Mouse (Mus musculus) heart, postnatal 25 days (tissue): ENCODE results near the gene Enpp5. TPM values are rescaled to one million over a fixed set of nuclear protein-coding genes. Genes with fewer than 3 reads are reported as not detected.
A peak's percentile ranks its signal among the peaks of the same experiment; 100 is the strongest.

ENCODE experiments used
- DNase-seq: peaks from one replicate; pipeline ENCODE4 v3.0.0; 2022; ENCODE audit warnings: low spot score
- intact Hi-C: fragments of 180-260 bp; cut with DNase I; formaldehyde crosslinking; loops from one replicate; pipeline ENCODE4 v1.15.1; 2025
- total RNA-seq, 2 experiments: library from RNA; stranded (reverse); gene quantifications; 2 replicates each; pipeline ENCODE4 v1.2.3; 2021

Gene Enpp5
- 10 to 100 TPM; 10.1 to 10.6 TPM for total RNA-seq

DNA sequence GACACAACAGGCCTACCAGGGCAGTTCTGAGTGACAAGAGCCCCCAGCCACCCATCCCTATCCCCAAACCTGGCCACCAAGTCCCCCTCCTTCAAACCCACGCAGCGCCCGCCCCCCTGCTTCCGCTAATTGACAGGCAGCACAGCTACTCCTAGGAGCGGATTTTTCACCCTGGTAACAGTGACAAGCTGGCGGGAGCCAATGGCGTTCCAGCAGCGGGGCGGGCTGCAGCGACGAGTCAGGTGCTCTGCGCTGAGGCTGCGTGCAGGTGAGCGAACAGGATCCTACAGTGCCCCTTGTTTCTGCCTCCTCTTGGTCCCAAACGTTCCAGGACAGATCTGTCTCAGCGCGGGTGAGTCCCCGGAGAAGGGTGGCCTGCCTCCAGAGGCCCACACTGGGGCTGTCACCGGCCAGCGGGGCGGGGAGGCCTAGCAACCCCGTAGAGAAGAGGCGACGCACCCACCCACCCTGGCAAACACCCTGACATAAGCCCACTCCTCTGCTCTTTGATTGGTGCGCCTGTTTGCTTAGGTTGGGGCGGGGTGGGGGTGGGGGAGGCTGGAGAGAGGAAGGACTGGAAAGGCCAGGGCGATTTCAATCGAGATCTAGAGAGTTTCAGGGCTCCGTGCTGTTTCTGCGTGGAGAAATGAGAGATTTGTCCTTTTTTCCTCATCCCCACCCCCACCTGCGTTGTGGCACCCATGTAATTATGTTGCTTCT, at the start of gene Enpp5:
Enpp5 (plus strand) TSS at position 183 of the 720 bp plus-strand sequence.
- peak; percentile 62 for DNase-seq
- intact Hi-C loops = loop anchor here (5.0 kb wide), 1 partner anchor 179 kb away; no protein-coding TSS in a partner anchor

DNA sequence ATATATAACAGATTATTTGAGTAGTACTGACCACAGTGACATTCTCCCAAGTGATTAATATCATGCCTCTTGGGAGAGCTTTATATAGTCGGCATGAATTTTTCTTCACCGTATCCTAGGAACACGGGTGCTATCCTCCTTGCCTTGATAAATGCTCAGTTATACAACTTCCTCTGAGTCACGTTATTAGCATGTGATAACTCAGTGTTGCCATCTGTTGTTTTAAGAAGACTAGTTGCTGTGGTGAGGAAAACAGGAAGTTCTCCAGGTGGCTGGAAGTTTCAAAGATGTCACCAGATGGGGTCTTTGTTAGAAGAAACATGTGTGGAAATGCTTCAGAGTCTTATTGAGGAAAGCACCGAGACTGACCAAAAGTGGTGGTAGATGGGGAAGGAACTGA, 49.0 kb upstream of the Enpp5 start:
- intact Hi-C loops = loop anchor here (5.0 kb wide), 2 partner anchors 227 to 322 kb away; partner anchors contain the start of gene Rcan2
- DNase-seq = no peak

DNA sequence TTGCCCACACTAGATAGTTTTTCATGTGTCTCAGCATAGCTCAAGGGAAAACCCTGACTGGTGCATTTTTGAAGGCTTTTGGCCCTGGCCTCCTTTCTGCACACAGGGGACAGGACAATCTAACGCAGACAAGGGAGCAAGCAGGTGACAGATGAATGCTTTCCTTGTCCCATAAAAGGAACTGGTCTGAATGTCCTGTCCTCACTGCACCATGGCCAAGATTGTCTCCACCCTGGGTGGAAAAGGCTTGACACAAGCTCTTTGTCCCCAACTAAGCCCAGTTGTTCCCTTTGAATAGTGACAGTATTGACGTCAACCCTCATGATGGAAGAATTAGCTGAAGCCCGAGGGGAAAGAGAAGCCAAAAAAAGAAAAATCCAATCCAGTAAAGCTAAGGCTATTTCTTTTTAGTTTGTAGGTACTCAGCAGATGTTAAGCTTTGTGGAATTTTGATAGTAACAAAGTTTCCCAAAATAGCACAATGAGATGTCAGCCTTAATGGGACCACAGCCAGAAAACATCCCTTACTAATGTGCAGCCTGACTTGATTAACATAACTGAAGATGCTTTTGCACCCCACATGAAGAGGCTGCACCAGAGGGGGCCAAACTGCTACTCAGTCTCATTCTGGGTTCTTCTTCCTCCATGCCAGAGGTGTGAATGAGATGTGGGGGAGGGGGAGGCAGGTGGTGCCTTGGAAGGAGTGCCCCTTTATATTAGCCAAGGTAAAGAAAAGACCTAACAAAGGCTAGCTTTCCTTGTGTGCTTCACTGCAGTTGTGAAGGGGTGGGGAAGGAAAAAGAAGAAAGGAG, 47.6 kb upstream of the Enpp5 start:
- peak; percentile 29 for DNase-seq
- intact Hi-C loops = loop anchor here (5.0 kb wide), 1 partner anchor 324 kb away; no protein-coding TSS in a partner anchor

DNA sequence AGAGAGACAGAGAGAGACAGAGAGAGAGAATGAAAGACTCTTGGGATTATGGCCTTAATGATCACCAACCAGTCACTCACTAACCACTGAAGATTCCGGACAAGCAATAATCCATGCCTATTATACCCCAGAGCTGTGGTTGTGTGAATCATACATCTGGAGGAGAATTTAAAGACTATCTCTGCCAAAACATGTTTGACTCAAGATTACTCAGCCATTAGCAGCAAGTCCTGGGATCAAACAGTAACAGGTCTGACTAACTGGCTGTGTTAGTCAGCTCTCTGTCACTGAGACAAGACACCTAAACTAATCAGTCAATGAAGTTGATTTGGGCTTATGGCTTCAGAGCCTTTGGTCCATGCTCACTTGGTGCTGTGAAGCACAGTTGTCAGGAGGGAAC, 43.6 kb upstream of the Enpp5 start:
- no peak for DNase-seq
- intact Hi-C loops = no loop called here

DNA sequence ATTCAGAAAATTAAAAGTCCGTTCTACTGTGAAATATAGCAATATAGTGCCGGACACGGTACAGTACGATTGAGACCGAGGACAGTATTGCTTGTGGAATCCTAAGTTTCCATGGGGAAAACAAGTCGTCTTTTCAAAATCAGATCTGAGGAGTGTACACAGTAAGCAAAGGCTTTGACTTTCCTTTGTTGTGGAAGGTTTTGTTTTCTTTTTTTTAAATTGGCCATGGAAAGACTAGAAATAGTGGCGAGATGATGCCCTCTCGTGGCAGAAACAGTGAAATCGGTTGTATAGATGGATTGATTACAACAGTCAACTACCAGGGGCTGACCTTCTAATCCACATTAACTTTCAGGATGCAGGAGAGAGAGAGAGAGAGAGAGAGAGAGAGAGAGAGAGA, 40.0 kb upstream of the Enpp5 start:
- intact Hi-C loops = loop anchor here (1.0 kb wide), 1 partner anchor 155 kb away; no protein-coding TSS in a partner anchor
- no peak for DNase-seq

DNA sequence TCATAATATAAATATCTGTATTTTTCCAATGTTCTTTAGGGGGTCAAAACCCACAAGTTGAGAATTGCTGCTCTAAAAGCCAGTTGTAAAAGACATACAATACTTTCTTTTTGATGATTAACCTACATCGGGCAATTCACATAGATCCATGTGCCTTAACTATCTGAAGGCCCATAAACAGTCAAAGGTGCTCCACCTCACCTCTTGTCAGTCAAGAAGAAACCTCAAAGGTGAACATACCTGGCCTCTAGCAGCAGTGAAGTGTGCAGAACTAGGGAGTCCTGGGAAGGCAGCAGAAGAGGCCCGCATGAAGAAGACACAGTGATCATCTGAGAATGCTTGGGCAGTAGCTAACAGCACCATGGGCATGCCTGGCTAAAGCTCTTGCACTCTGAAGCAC, 38.2 kb upstream of the Enpp5 start:
- intact Hi-C loops = no loop called here
- no peak for DNase-seq

DNA sequence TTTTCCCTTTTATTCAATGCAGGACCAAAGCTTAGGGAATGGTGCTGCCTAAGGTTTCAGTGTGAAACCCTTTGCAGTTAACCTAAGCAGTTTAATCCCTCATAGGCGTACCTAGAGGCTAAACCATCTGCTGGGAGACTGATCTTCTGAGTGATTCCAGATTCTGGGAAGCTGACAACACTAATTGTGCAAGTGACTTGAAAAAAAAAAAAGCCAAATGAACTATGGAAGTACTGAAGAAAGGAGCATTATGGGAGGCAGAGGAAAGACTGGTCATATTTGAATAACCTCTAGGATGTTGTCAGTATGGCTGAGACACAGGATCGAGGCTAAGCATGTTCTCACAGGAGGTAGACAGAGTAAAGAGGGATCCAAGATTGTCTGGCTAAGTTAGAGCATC, 36.3 kb upstream of the Enpp5 start:
- DNase-seq = no peak
- intact Hi-C loops = no loop called here

DNA sequence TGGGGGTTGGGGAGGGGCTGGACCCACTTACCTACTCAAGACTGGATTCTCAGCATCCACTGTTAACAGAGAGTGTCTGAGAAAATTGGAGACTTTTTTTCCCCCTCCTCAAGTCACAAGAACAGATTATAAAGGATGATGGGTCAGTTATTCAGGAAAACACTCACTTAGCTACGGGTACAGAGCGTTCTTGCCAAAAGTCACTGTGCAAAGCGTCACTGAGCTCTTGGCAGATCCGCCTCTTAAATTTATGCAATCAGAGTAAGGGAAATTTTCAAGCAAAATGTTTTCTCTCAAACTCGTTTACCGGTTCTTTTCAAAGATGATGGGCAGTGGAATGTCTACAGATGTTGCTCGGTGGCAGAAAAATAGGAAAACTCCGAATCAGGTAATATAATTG, 35.8 kb upstream of the Enpp5 start:
- intact Hi-C loops = no loop called here
- no peak for DNase-seq

DNA sequence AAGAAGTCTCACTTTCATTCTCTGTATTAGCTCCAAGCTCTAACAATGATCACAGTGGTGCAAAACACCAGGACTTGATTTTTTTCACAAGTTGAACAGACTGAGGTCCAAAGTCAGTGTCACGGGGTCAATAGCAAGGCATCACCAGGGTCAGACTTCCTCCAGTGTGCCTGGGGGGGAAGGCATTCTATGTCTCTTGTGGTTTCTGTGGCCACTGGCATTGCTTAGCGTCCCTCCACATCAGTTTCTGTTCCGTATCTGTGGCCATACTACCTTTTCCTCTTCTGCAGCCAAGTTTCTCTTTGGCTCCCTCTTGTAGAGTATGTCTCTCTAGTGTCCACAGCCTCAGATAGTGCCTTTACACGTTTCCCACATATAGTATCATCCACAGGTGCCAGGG, 25.2 kb upstream of the Enpp5 start:
- intact Hi-C loops = no loop called here
- no peak for DNase-seq

DNA sequence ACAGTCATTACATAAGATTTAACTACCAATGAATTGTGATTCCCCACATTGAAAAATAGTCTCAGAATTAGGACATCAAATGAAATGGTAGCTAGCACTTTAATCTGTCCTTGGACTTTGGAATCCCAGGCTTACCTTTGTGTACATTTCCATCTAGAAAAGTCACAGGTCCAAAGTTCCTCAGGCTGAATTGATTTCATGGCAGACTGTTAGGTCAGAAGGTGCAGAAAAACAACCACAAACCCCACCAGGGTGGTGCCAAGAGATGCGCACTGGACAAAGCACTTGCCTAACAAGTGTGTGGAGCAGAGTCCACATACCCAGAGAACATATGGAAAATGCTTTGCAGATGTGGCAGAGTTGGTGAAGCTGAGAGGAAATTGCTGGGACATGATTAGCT, 21.5 kb upstream of the Enpp5 start:
- intact Hi-C loops = no loop called here
- DNase-seq = no peak

DNA sequence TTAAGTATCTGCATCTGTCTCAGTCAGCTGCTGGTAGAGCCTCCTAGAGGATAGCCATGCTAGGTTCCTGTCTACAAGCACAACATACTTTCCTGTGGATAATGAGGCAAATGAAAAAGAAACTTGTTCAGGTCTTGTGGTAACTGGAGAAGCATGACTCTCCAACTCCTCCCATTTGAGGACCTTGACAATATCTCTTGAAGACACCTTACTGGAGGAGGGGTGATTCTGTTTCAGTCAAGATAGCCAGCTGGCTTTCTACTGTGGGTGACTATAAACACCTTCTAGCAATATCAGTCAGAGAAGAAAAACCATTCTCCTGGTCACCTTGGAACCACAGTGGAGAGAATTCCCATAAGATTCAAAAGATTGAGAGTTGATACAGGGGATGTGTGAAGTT, 20.5 kb upstream of the Enpp5 start:
- no peak for DNase-seq
- intact Hi-C loops = no loop called here

DNA sequence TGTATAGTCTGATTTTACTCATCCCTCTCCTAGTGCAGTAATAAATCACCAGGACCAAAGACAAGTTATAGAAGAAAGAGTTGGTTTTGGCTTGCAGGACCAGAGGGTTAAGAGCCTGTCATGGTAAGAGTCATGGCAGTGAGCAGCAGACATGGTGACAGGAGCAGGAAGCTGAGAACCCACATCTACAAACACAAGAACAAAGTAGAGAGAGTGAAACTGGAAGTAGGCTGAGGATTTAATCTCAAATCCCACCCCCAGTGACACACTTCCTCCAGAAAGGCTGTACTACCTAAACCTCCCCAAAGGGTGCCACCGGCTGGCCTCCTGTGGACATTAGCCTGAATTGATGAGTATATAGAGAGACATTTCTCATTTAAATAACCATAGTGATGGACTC, 17.8 kb upstream of the Enpp5 start:
- intact Hi-C loops = no loop called here
- DNase-seq = no peak

DNA sequence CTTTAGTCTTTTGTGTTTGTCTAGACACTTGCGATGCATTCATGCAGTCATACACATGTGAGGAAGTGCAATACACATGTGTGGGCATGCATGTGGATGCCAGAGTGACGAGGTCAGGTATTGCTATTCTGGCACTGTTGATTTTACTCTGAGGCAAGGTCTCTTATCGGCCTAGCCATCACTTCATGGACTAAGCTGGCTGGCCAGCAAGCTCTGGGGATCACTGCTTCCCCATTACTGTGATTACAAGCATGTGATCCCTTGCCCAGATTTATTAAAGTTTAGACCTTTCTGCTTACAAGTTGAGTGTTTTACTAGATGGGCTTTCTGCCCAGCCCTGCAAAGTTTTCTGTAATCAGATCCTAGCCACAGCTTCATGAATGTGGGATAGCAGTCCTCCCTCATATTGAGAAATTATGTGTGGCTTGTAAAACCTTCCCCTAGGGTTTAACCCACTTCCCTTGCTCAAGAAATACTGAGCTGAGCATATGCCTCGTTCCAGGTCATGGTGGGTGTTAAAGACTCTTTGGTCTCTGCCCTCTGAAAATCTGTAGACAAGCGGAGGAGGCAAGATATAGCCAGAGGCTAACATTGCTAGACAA, 17.2 kb upstream of the Enpp5 start:
- DNase-seq = no peak
- intact Hi-C loops = no loop called here

DNA sequence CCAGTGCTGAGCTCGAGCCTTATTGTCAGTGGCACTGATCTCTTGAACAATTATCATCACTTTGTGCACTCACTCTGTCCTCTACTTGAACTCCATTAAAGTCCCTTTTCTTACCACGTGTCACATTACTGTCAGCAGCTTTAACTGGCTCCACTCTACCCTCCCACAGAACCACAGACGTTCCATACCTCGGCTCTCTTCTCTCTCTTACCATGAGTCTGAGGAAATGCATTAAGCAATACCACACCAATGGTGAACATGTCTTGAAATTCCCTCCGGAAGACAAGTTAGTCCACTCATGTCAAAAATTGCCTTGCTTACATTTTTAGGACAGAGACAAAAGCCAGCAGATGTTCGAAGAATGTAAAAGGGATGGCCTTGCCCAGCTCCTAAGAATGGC, 9.7 kb upstream of the Enpp5 start:
- intact Hi-C loops = no loop called here
- no peak for DNase-seq

DNA sequence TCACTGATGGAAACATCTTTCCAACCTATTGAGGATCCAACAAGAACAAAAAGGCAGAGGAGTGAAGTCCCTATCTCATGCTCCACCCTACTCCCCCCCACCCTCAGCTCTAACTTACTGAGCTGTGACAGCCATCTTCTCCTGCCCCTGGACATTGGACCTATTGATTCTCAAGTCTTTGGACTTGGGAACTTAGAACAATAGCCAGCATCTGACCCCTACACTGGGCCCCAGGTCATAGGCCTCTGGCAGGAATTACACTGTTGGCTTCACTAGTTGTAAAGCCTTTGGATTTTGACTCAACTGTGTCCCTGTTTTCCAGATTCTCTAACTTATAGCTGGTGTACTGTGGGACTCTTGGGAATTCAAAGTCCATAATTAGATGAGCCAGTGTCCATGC, 6.9 kb upstream of the Enpp5 start:
- intact Hi-C loops = no loop called here
- no peak for DNase-seq

DNA sequence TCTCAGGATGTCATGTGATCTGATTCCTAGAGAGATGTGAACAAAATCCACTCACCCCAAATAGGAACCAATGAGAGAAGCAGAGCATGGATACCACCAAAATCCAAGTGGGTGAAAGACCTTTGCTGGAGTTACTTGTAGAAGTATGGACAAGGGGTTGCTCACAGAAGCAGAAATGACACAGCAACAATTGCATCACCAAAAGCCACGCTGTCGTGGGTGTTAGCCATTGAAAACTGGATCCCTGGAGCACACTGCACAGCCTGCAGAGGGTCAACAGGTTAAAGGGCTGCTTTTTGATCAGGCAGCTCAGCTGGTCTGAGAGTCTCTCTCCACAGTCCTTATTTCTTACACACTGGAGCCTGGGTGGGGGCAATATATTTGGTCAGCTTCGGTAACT, 3.0 kb upstream of the Enpp5 start:
- intact Hi-C loops = loop anchor here (5.0 kb wide), 1 partner anchor 182 kb away; no protein-coding TSS in a partner anchor

DNA sequence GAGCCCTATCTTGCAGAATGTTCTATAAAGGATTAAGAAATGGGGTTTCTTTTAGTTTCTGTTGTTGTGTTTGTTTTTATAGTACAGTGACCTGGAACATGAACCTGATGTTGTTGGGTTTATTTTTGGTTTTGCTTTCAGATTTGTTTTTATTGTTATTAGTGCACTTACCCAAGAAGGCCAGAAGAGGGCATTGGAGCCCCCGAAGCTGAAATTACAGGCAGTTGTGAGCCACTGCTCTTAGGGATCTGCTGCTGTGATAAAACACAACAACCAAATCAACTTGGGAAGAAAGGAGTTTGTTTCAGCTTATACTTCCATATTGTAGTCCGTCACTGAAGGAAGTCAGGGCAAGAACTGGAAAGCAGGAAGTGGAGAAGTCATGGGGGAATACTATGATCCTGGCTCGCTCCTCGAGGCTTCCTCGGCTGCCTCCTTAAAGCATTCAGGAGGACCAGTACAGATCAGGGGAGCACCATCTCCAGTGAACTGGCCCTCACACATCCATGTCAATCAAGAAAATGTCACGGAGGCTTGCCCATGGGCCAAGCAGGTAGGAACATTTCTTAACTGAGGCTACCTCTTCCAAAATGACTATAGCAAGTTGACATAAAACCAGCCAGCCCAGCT, 2.4 kb upstream of the Enpp5 start:
- no peak for DNase-seq
- intact Hi-C loops = loop anchor here (1.0 to 5.0 kb wide), 2 partner anchors 53 to 181 kb away; no protein-coding TSS in a partner anchor

More for the DNA sequence above, 3.0 kb upstream of the Enpp5 start:
- no peak for DNase-seq

DNA sequence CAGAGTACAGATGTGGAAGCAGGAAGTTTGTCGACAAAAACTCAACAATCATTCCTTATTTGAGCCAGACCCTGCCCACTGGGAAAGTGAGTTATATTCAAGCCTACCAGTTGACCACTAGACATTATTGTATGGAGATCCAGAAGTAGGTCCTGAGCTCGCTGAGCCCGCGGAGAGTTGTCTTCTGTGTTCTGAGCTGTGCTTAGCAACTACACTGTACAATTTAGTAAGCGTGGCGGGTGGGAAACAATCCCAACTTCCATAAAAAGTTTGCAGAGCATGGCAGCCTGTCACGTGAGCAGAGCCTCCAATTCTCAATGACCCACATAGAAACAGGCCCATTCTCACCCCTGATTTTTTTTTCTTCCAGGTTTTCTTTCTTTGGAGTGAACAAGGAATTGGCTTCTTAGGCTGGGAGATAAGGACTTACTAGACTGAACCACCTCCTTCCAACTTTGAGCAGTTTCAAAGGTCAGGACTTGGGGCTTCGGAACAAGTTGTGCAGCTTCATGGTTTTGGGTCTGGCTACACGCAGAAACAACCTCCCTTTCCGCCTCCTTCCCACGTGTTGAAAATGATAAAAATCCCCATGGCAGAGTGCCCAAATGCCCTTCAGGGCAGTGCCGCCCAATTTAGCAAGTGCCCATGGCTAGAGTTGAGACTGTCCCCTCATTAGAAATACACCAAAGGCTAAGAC, 1.3 kb upstream of the Enpp5 start:
- no peak for DNase-seq
- intact Hi-C loops = loop anchor here (5.0 kb wide), 1 partner anchor 180 kb away; no protein-coding TSS in a partner anchor

DNA sequence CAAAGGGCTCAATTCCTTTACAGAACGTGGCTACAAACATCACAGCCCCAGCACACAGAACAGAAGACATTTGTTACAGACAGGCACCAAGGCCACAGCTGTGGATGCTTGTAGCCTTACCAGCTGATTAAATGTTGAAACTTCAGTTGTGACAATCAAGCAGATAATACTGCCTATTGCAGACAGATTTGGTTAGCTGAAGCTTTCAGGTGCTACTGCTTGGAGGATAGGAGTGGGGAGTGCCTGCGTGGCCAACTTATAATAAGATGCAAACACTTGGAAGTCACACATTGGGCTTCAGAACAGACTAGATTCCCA, 811 bp upstream of the Enpp5 start:
- no peak for DNase-seq
- intact Hi-C loops = loop anchor here (5.0 kb wide), 1 partner anchor 179 kb away; no protein-coding TSS in a partner anchor

DNA sequence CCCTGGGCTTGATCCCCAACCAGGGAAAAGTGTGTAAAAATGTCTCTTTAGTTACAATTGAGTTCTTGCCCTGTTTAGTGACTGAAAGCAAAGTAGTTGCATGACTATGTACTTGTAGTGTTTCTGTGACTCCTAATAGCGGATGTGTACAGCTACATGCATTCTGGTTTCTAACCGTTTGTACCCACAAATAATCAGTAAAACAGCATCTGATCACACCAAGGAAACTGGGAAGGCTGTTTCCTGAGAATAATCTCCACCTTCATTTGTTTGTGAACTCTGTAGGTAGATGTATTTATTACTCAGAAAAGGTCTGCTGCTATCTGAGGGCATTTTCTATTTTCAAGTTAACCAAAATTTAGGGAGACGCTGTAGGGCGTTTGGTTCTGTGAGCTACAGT, 4.5 kb downstream of the Enpp5 start:
- intact Hi-C loops = no loop called here
- no peak for DNase-seq
